Comparison of ENCODE assay signal across 9 mouse cellular contexts in the genomic region with DNA sequence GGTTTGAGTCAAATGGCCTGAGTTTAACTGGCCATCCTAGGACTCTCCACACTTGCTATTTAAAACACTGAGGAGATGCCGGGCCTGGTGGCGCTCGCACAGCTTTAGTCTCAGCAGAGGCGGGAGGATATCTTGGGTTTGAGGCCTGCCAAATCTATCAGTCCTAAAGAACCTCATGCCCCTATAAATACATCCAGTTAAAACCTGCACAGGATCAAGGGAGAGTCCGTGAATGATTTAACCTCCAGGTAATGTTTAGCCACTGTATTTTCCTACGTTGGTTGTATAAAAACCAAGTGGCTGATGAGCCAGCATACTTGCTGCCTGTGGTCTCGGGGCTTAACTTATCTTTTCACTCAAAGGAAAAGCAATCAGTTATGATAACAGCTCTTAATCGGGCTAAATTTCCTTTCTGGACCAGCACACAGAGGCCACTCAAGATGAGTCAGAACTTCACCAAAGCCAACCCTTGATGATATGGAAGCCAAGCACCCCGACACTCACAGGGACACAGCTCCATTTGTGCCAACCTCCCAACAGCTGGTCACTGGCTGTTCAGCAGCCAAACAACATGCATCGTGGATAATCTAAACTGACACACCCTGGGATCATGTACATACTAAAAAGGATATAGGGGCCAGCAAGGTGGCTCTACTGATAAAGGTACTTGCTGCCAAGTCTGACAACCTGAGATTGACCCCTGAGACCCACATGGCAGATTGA. TPM values are rescaled to one million over a fixed set of nuclear protein-coding genes. Genes with fewer than 3 reads are reported as not detected.
DNase-seq lines count a peak whose midpoint lies in the region; ATAC-seq and TF ChIP-seq lines count a peak whose summit lies in the region.
"Had no signal": no experiment of that assay in that cellular context is flagged by ENCODE, and none has a peak within 500 bp of the region (broad histone marks: within the 10 kb centered on the region; RNA-seq: fewer than 3 reads in every experiment).

No protein-coding gene starts in this region.

- 39% methylated on average over 10 of the region's 10 CpGs for WGBS in heart, adult 2 months
- 91% methylated on average over 10 of the region's 10 CpGs for WGBS in midbrain, postnatal 0 days
- WGBS in midbrain, embryonic 14.5 days = 93% methylated on average over 10 of the region's 10 CpGs

- no peaks in the 10 kb centered on the region for H3K79me2 ChIP-seq in heart, adult 2 months (replicated peaks; ENCODE audit: control insufficient read depth, insufficient read depth, low read length)

- H3K4me2 ChIP-seq in midbrain, postnatal 0 days (ENCODE audit: low read depth, low read length, poor library complexity, severe bottlenecking) = no peak overlapping the region
- no peak overlapping the region for H3K4me2 ChIP-seq in midbrain, embryonic 14.5 days (ENCODE audit: low read length)

- peaks cover 14% of the 10 kb centered on the region for H3K4me1 ChIP-seq in heart, adult 2 months (ENCODE audit: control insufficient read depth, insufficient read depth, low read length)
- H3K4me1 ChIP-seq in midbrain, postnatal 0 days (ENCODE audit: insufficient read depth, low read length) = no peaks in the 10 kb centered on the region
- H3K4me1 ChIP-seq in midbrain, embryonic 14.5 days (ENCODE audit: control insufficient read depth, insufficient read depth, low read length) = 0 out of 2 replicates have a peak, but pooled peaks cover 4% of the 10 kb centered on the region

- H3K27me3 ChIP-seq in heart, adult 2 months (ENCODE audit: control insufficient read depth, insufficient read depth, low read length) = no peaks in the 10 kb centered on the region
- no peaks in the 10 kb centered on the region for H3K27me3 ChIP-seq in midbrain, postnatal 0 days (ENCODE audit: insufficient read depth, low read length)
- H3K27me3 ChIP-seq in midbrain, embryonic 14.5 days (ENCODE audit: control insufficient read depth, insufficient read depth, low read length) = no peaks in the 10 kb centered on the region

- no peak for TF ChIP-seq POLR2A in heart, adult 2 months (IDR thresholded peaks at IDR 0.05; ENCODE audit: insufficient read depth, low read depth, low read length)

- H3K9me3 ChIP-seq in midbrain, postnatal 0 days (ENCODE audit: low read length) = no peaks in the 10 kb centered on the region
- no peaks in the 10 kb centered on the region for H3K9me3 ChIP-seq in midbrain, embryonic 14.5 days (ENCODE audit: control insufficient read depth, low read length)

- H3K4me3 ChIP-seq in heart, adult 2 months = no peak overlapping the region
- H3K4me3 ChIP-seq in midbrain, postnatal 0 days (ENCODE audit: low read depth, low read length) = no peak overlapping the region
- no peak overlapping the region for H3K4me3 ChIP-seq in midbrain, embryonic 14.5 days (replicated peaks; ENCODE audit: low read depth, low read length)

- no peak for TF ChIP-seq CTCF in heart, adult 2 months (IDR thresholded peaks at IDR 0.05)
- TF ChIP-seq CTCF in midbrain, postnatal 0 days (IDR thresholded peaks at IDR 0.05) = no peak

- no peak for ATAC-seq in midbrain, postnatal 0 days (ENCODE audit: low FRiP score)
- ATAC-seq in midbrain, embryonic 14.5 days (ENCODE audit: low FRiP score, low TSS enrichment) = no peak

- intact Hi-C loops in heart, adult 2 months (cut with DNase I) = no loop called here
- intact Hi-C loops in heart, postnatal 25 days (cut with DNase I) = no loop called here

- peaks cover 8% of the 10 kb centered on the region for H3K36me3 ChIP-seq in heart, adult 2 months (ENCODE audit: control insufficient read depth, insufficient read depth, low read length)
- peaks cover 11% of the 10 kb centered on the region for H3K36me3 ChIP-seq in midbrain, postnatal 0 days (ENCODE audit: insufficient read depth, low read length)
- peaks cover 7% of the 10 kb centered on the region; the same call in 1 of the 2 replicates for H3K36me3 ChIP-seq in midbrain, embryonic 14.5 days (ENCODE audit: control insufficient read depth, insufficient read depth, low read length)

- peak overlapping the region; percentile 18 for H3K27ac ChIP-seq in heart, adult 2 months
- no peak overlapping the region for H3K27ac ChIP-seq in midbrain, postnatal 0 days (ENCODE audit: low read depth, low read length)
- H3K27ac ChIP-seq in midbrain, embryonic 14.5 days (replicated peaks; ENCODE audit: low read depth, low read length) = no peak overlapping the region

- H3K9ac ChIP-seq in heart, adult 2 months (ENCODE audit: low read depth, low read length) = no peak overlapping the region
- no peak overlapping the region for H3K9ac ChIP-seq in midbrain, postnatal 0 days (replicated peaks; ENCODE audit: low read length, poor library complexity, severe bottlenecking)
- H3K9ac ChIP-seq in midbrain, embryonic 14.5 days (replicated peaks; ENCODE audit: low read length) = no peak overlapping the region

- TF ChIP-seq EP300 in heart, adult 2 months (IDR thresholded peaks at IDR 0.05; ENCODE audit: insufficient read depth, low read depth, low read length) = no peak

- DNase-seq in heart, adult 2 months = peak in 1 of 2 experiments; percentile 15
- no peak for DNase-seq in heart, postnatal 25 days (ENCODE audit: low spot score)
- DNase-seq in midbrain, postnatal 0 days (ENCODE audit: low spot score) = peak; percentile 29
- DNase-seq in midbrain, embryonic 14.5 days = no peak
- peak; percentile 62 for DNase-seq in kidney, postnatal 14 days
- no peak for DNase-seq in thymus, postnatal 10 days (ENCODE audit: low spot score in 2 of 2)
- no peak for DNase-seq in cerebellum, adult 18-20 months
- no peak for DNase-seq in adrenal gland, adult 2 months
- DNase-seq: lung, postnatal 4 days had no signal

RNA-seq across cellular contexts. Expression of a gene that starts 19.3 kb away (rescaled TPM):
- total RNA-seq in heart, adult 2 months (2021) = 10 to 100 TPM; 59.9 to 63.5 TPM
- 78.2 and 115 TPM in 2 replicates for polyA plus RNA-seq in heart, adult 2 months (2012; rRNA removed)
- 10 to 100 TPM; 62.2 to 72.2 TPM for total RNA-seq in heart, postnatal 25 days (2021)
- 112 and 124 TPM in 2 replicates for total RNA-seq in midbrain, postnatal 0 days (2014; rRNA removed)
- 148 and 158 TPM in 2 replicates for polyA plus RNA-seq in midbrain, postnatal 0 days (2015; fragmentation: Nextera tagmentation; extraction: Ambion mirVana)
- polyA plus RNA-seq in midbrain, embryonic 14.5 days (2014; fragmentation: Nextera tagmentation; extraction: Ambion mirVana) = 77.5 and 81.5 TPM in 2 replicates
- total RNA-seq in adrenal gland, adult 2 months (2021) = 100 to 1,000 TPM; 116 to 129 TPM
- 111 and 133 TPM in 2 replicates for polyA plus RNA-seq in adrenal gland, adult 2 months (2012; rRNA removed)

RNA-seq across cellular contexts. Expression of a gene that starts 48.6 kb away (rescaled TPM):
- 10 to 100 TPM; 25.1 to 28.0 TPM for total RNA-seq in heart, adult 2 months (2021)
- polyA plus RNA-seq in heart, adult 2 months (2012; rRNA removed) = 10.1 and 17.2 TPM in 2 replicates
- total RNA-seq in heart, postnatal 25 days (2021) = 10 to 100 TPM; 23.8 to 24.4 TPM
- total RNA-seq in midbrain, postnatal 0 days (2014; rRNA removed) = 20.8 and 26.0 TPM in 2 replicates
- 23.0 and 23.3 TPM in 2 replicates for polyA plus RNA-seq in midbrain, postnatal 0 days (2015; fragmentation: Nextera tagmentation; extraction: Ambion mirVana)
- 21.6 and 32.4 TPM in 2 replicates for polyA plus RNA-seq in midbrain, embryonic 14.5 days (2014; fragmentation: Nextera tagmentation; extraction: Ambion mirVana)
- 10 to 100 TPM; 38.2 to 43.0 TPM for total RNA-seq in adrenal gland, adult 2 months (2021)
- 4.8 and 5.2 TPM in 2 replicates for polyA plus RNA-seq in adrenal gland, adult 2 months (2012; rRNA removed)

Comparison
In these comparisons a context has a peak if more than half of its experiments do, and no peak if none do; other contexts are left out.
1. DNase-seq: peak in midbrain, postnatal 0 days (single experiment) and kidney, postnatal 14 days (single experiment); none in heart, postnatal 25 days (single experiment), midbrain, embryonic 14.5 days (single experiment), thymus, postnatal 10 days (0 of 2), cerebellum, adult 18-20 months (0 of 2) and adrenal gland, adult 2 months (single experiment).